Mouse (Mus musculus) urinary bladder, postnatal 14 days (tissue): ENCODE data around the gene Cxxc4.

Experiments used
- DNase-seq: peaks from one replicate; pipeline ENCODE4 v3.0.0; 2021; ENCODE audit warnings: low spot score

Cxxc4 gene

DNA sequence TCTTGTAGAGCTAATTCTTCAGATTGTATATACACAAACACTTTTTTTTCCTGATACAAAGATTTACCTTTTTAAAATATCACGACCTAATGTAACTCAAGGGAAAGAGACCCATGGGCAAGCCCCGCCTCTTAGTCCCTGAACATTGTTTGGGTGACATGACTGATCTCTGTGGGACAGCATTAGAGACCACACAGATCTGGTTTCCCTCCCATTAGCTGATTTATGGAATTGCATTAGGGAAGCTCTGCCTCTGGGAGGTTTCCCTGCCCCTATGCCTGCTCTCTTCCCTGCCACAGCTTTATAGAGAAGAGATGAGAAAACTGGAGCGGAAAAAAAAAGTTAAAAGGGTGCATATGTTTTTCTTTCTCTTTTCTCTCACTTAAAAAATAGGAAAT, 7.6 kb downstream of the Cxxc4 start:
- no peak for DNase-seq

DNA sequence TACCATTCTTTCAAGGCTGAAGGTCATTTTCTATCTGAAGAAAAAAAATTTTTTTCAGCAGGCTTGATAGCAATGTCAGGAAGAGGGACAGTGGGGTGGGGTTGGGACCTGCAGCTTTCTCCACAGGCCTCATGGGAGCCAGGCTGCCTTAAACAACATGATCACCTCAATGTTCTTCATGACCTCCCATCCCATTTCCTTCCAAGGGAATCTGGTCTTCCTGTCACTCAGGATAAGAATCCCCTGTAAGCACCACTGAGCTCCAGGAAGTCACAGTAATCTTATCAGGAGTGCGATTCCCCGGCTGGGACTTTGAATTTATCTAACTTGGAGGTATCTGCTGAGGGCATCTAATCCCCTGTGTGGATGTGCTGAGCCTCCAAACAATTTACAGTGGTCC, 17.9 kb downstream of the Cxxc4 start:
- no peak for DNase-seq

DNA sequence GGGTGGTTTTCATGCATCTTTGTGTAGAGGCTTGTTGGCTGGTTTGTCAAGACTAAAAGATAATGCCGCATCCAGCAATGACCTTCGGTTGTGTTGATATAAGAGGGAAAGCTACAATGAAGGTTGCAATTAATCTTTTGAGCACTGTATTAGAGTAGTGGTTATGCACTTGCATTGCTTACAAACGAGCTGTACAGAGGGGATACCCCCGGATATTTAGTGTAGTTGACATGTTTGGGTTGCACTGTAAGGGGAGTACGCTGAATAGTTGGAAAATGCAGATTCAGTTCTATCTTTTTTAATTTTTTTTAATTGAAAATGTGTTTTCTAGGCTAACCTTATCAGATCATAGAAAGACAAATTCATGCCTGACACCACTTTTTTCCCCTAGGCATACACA, 22.4 kb downstream of the Cxxc4 start:
- no peak for DNase-seq

DNA sequence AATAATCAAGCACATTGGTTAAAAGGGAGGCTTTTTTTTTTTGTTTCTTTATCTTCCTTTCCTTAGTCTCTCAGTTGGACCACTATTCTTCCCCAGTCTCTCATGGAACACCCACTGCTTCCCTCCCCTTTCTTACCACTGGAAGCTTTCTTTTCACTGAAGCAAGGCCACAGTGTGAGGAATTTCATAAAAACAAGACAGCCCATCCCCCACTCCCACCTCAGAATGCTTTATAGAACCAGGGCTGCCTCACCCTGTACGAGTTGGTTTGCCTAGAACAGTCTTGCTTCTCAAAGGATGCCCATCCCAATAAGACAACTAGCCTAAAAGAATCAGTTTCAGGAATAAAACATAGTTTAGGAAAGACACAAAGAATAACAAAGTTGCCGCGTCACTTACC, 23.0 kb downstream of the Cxxc4 start:
- DNase-seq: no peak

DNA sequence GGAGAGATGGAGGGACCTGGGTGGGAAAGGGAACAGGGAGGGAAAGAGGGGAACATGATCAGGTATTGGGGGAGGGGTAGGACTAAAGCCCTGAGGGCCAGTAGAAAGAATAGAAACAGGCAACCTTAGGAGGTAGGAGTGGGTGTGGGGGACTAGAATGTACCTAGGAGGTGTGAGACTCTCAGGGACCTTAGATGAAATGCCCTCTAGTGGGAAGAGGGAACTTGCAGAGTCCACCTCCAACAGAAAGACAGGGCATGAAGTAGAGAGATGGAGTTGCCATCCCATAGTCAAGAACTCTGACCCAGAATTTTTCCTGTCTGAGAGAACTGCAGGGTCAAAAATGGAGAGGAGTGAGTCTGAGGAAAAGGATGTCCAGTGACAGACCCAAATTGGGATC, 43.4 kb downstream of the Cxxc4 start:
- DNase-seq: no peak

DNA sequence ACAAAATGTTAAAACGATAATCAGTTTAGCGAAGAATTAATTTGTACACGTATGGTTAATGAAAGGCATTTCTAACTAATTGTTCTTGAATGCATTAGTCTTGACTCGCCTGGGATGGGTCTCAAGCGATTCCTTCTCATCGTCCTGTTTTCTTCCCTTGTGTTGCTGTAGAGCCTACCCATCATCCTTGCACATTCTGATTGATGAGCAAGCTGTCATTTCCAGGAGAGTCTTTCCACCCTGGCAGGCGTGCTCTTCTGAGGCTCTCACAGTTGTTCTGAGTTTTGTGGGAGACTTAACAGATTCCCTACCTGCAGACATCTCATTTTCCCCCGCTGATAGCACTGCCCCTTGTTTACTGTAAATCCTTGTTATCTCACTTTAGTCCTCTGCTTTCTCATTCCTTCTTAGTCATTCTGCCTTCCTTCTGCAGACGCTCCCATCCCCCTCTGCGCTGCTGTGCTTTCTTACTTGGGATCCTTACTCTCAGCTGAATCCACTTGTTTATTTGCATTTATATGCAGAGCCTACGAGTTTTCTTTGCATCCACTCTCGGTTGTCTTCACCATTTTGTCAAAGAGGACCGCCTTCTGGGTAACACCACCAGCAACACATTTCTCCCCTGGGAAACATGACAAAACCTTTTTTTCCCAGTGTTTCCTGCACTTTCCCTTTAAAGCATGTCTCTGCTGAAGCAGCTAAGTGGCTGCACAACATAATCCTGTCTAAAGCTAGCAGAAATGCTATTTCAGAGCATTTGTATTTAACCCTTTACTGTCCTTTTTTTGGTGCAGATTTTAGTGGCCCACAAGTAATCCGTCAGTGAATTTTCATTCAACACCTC, 45.5 kb downstream of the Cxxc4 start:
- DNase-seq: no peak

DNA sequence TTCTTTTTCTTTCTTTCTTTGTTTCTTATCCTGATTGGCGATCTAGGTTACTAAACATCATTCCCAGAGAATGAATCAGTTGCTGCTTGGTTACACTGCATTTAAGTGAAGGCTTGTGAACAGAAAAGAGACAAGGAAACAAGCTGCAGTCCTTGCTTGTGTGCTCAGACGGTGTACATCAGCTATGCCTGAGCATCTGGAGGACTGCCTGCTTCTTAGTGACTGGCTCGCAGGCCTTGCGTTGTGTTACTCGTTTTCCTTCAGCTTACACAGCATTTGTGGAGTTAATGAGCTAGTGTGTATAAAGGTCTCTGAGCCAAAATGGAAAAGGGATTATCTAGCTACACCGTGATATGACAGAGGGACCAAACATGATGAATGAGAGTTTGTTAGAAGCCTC, 58.9 kb downstream of the Cxxc4 start:
- no peak for DNase-seq

DNA sequence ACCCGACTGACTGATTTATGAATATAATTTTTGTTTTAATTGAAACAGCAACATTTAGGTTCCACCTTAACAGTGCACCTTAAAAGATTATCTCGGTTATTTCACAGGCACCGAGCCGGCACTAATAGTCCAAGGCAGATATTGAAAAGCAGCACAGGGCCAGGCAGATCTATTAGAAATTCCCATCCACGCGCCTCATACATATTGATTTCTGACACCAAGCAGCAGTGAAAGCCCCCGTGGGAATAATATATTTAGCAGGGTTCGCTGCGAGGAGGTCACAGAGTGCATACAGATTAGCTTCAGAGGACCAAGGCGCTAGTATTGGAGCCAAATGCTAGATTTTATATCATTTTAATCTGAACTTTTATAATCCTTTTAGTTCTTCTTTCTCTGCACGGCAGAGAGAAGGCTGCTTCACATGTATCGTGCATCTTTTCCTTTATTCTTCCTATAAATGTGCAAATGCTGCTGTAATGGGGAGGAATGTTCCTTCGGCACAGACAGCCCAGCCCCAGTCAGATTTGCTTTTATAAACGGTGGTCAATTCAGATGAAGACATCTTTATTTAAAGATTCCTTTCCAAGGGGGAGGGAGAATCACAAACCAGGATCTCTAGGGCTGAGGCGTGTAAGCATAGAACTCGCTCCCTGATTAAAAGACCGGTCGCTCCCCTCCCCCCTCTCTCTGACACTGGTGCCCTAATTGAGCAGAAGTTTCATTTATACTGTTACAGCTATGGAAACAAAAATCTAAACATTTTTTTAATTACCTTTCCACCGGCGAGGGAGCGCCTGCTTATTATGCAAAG, 66.6 kb downstream of the Cxxc4 start:
- DNase-seq: no peak

DNA sequence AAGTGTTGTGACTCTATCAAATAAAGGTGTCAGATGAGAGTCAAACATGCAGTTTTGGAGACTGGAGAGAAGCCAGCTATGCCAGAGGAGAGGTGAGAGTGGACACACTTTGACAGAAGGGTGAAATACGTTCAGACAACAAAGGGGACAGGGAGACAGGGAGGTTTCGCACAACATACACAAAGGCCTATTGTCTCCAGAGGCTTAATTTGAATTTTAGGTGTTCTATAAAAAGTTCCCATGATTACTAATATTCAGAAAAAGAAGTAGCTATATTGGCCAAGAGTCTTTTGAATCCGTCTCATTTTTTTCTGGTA, 67.2 kb downstream of the Cxxc4 start:
- no peak for DNase-seq

DNA sequence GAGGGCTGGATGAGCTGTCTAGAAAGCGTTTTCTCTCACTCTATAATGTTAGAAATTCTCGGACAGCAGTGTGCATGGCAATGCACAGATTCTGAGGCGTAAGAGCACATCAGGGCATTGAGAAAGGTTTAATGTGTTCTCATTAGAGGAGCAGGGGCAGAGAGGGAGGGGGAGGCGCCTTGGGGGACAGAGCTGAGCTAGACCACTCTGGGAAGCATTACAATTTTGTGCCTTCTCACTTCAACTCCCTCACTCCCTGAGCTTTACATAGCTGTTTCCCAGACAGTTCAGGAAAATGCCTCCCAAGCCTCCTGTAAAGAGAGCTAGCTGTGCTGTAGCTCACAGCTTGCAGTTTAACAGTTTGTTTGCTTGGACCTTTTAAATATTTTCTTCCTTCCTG, 70.2 kb downstream of the Cxxc4 start:
- no peak for DNase-seq

DNA sequence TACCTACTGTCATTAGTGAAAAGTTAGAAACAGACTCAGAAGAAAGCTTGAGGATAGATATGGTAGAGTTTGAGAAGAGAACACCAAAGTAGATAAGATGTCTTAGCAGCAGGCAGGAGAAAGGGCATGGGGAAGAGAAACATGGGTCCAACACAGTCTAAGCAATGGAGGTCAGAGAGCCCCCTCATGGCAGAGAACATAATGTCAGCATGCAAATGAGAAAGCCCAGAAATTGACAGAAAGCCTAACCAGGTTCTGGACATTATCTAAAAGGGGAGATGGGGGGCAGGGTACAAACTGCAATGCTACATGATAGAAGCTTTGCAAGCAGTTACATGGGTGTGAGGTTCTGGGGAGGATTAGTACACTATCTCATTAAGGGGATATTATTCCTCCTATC, 71.5 kb downstream of the Cxxc4 start:
- DNase-seq: no peak
